Comparison of ENCODE assay signal across 10 mouse cellular contexts in genomic region chr7:140967862-140968591, GRCm38 (mm10). TPM values are rescaled to one million over a fixed set of nuclear protein-coding genes. Genes with fewer than 3 reads are reported as not detected.
DNase-seq lines count a peak whose midpoint lies in the region; ATAC-seq and TF ChIP-seq lines count a peak whose summit lies in the region.
"Had no signal": no experiment of that assay in that cellular context is flagged by ENCODE, and none has a peak within 500 bp of the region (broad histone marks: within the 10 kb centered on the region; RNA-seq: fewer than 3 reads in every experiment).

No protein-coding gene starts in this region.

- no peaks in the 10 kb centered on the region for H3K9me3 ChIP-seq in kidney, embryonic 14.5 days (ENCODE audit: control insufficient read depth, low read length)
- H3K9me3 ChIP-seq in E14TG2a.4 (ENCODE audit: low read length) = no peaks in the 10 kb centered on the region
- no peaks in the 10 kb centered on the region for H3K9me3 ChIP-seq in embryonic facial prominence, embryonic 11.5 days (replicated peaks; ENCODE audit: control insufficient read depth, low read length)
- no peaks in the 10 kb centered on the region for H3K9me3 ChIP-seq in liver, embryonic 11.5 days (ENCODE audit: control insufficient read depth, low read length)

- no peak overlapping the region for H3K27ac ChIP-seq in kidney, embryonic 14.5 days (ENCODE audit: low read depth, low read length)
- H3K27ac ChIP-seq in embryonic facial prominence, embryonic 11.5 days (replicated peaks; ENCODE audit: low read depth, low read length) = no peak overlapping the region
- no peak overlapping the region for H3K27ac ChIP-seq in liver, embryonic 11.5 days (ENCODE audit: low read depth, low read length)

- H3K27me3 ChIP-seq in kidney, embryonic 14.5 days (ENCODE audit: control insufficient read depth, insufficient read depth, low read length) = no peaks in the 10 kb centered on the region
- no peaks in the 10 kb centered on the region for H3K27me3 ChIP-seq in E14TG2a.4 (ENCODE audit: insufficient read depth, low read length)
- H3K27me3 ChIP-seq in embryonic facial prominence, embryonic 11.5 days (ENCODE audit: control insufficient read depth, insufficient read depth, low read length) = no peaks in the 10 kb centered on the region
- H3K27me3 ChIP-seq in liver, embryonic 11.5 days (replicated peaks; ENCODE audit: control insufficient read depth, insufficient read depth, low read length) = no peaks in the 10 kb centered on the region

- H3K4me3 ChIP-seq in kidney, embryonic 14.5 days (ENCODE audit: low read length) = no peak overlapping the region
- H3K4me3 ChIP-seq in E14TG2a.4 (replicated peaks; ENCODE audit: low read length) = peak overlapping the region; percentile 79
- H3K4me3 ChIP-seq in embryonic facial prominence, embryonic 11.5 days (ENCODE audit: low read depth, low read length) = no peak overlapping the region
- H3K4me3 ChIP-seq in liver, embryonic 11.5 days (ENCODE audit: low read depth, low read length) = no peak overlapping the region

- H3K36me3 ChIP-seq in kidney, embryonic 14.5 days (ENCODE audit: control insufficient read depth, insufficient read depth, low read length) = no peaks in the 10 kb centered on the region
- peaks cover 32% of the 10 kb centered on the region for H3K36me3 ChIP-seq in E14TG2a.4 (ENCODE audit: insufficient read depth, low read length)
- H3K36me3 ChIP-seq in embryonic facial prominence, embryonic 11.5 days (replicated peaks; ENCODE audit: control insufficient read depth, insufficient read depth, low read depth, low read length) = no peaks in the 10 kb centered on the region
- H3K36me3 ChIP-seq in liver, embryonic 11.5 days (ENCODE audit: control insufficient read depth, insufficient read depth, low read length) = no peaks in the 10 kb centered on the region

- WGBS in kidney, embryonic 14.5 days = 6% methylated on average over 14 of the region's 14 CpGs
- 5% methylated on average over 14 of the region's 14 CpGs for WGBS in embryonic facial prominence, embryonic 11.5 days
- 16% methylated on average over 14 of the region's 14 CpGs for WGBS in liver, embryonic 11.5 days

- H3K9ac ChIP-seq in kidney, embryonic 14.5 days (ENCODE audit: low read depth, low read length) = no peak overlapping the region
- H3K9ac ChIP-seq in embryonic facial prominence, embryonic 11.5 days (replicated peaks; ENCODE audit: low read length) = no peak overlapping the region
- no peak overlapping the region for H3K9ac ChIP-seq in liver, embryonic 11.5 days (ENCODE audit: low read depth, low read length)

- H3K4me2 ChIP-seq in kidney, embryonic 14.5 days (replicated peaks; ENCODE audit: low read depth, low read length) = peak overlapping the region; percentile 16
- no peak overlapping the region; the same call in 1 of the 2 replicates for H3K4me2 ChIP-seq in embryonic facial prominence, embryonic 11.5 days (ENCODE audit: low read depth, low read length)
- H3K4me2 ChIP-seq in liver, embryonic 11.5 days = peak overlapping the region; percentile 23; the same call in 1 of the 2 replicates

- DNase-seq in kidney, adult 9 months = no peak
- peak; percentile 71 for DNase-seq in embryonic facial prominence, embryonic 11.5 days (ENCODE audit: low spot score)
- no peak for DNase-seq in liver, embryonic 11.5 days (ENCODE audit: low spot score)
- DNase-seq in urinary bladder, adult 2 months (ENCODE audit: low spot score) = no peak
- DNase-seq in T-cell, adult 2 months (ENCODE audit: low spot score) = no peak
- no peak for DNase-seq in cerebellum, postnatal 25 days

- ATAC-seq in kidney, embryonic 14.5 days (ENCODE audit: low FRiP score, low TSS enrichment) = peak; percentile 77
- 0 out of 2 replicates have a peak, but pooled peaks have one; percentile 54 for ATAC-seq in embryonic facial prominence, embryonic 11.5 days (replicated peaks; ENCODE audit: insufficient number of reproducible peaks, low FRiP score, low TSS enrichment, low read depth)
- 0 out of 2 replicates have a peak, but pooled peaks have one; percentile 20 for ATAC-seq in liver, embryonic 11.5 days (replicated peaks; ENCODE audit: low FRiP score)
- ATAC-seq: CD4-positive, CD25-positive, alpha-beta regulatory T cell, adult 4 months had no signal

- no peaks in the 10 kb centered on the region for H3K4me1 ChIP-seq in kidney, embryonic 14.5 days (ENCODE audit: control insufficient read depth, insufficient read depth, low read length)
- H3K4me1 ChIP-seq in E14TG2a.4 (replicated peaks; ENCODE audit: low read depth, low read length) = peaks cover 87% of the 10 kb centered on the region
- H3K4me1 ChIP-seq in embryonic facial prominence, embryonic 11.5 days (ENCODE audit: control insufficient read depth, insufficient read depth, low read length) = peaks cover 3% of the 10 kb centered on the region
- peaks cover 11% of the 10 kb centered on the region for H3K4me1 ChIP-seq in liver, embryonic 11.5 days (replicated peaks; ENCODE audit: control insufficient read depth, insufficient read depth, low read length)

- TF ChIP-seq CTCF in E14TG2a.4 (conservative IDR thresholded peaks at IDR 0.05; ENCODE audit: low read length) = no peak

RNA-seq across cellular contexts. Expression of gene Ifitm1, which starts 1.0 kb away (rescaled TPM):
- 54.4 and 61.4 TPM in 2 replicates for polyA plus RNA-seq in kidney, embryonic 14.5 days (2014; fragmentation: Nextera tagmentation; extraction: Ambion mirVana)
- polyA plus RNA-seq in embryonic facial prominence, embryonic 11.5 days (2014; fragmentation: Nextera tagmentation; extraction: Ambion mirVana) = 19.9 and 20.1 TPM in 2 replicates
- polyA plus RNA-seq in liver, embryonic 11.5 days (2014; fragmentation: Nextera tagmentation; extraction: Ambion mirVana) = 32.7 and 33.5 TPM in 2 replicates
- polyA plus RNA-seq in urinary bladder, adult 2 months (2012; rRNA removed) = 240 and 346 TPM in 2 replicates
- polyA plus RNA-seq: CD4-positive, CD25-positive, alpha-beta regulatory T cell, adult 4 months had no signal

RNA-seq across cellular contexts. Expression of gene Ifitm2, which starts 12.2 kb away (rescaled TPM):
- 1,039 and 1,151 TPM in 2 replicates for polyA plus RNA-seq in kidney, embryonic 14.5 days (2014; fragmentation: Nextera tagmentation; extraction: Ambion mirVana)
- polyA plus RNA-seq in embryonic facial prominence, embryonic 11.5 days (2014; fragmentation: Nextera tagmentation; extraction: Ambion mirVana) = 595 and 632 TPM in 2 replicates
- polyA plus RNA-seq in liver, embryonic 11.5 days (2014; fragmentation: Nextera tagmentation; extraction: Ambion mirVana) = 478 and 500 TPM in 2 replicates
- 860 and 924 TPM in 2 replicates for polyA plus RNA-seq in urinary bladder, adult 2 months (2012; rRNA removed)

RNA-seq across cellular contexts. Expression of gene Gm45717, which starts 12.3 kb away (rescaled TPM):
- polyA plus RNA-seq in kidney, embryonic 14.5 days (2014; fragmentation: Nextera tagmentation; extraction: Ambion mirVana) = not detected in 2 replicates
- not detected in 2 replicates for polyA plus RNA-seq in embryonic facial prominence, embryonic 11.5 days (2014; fragmentation: Nextera tagmentation; extraction: Ambion mirVana)
- not detected in 2 replicates for polyA plus RNA-seq in liver, embryonic 11.5 days (2014; fragmentation: Nextera tagmentation; extraction: Ambion mirVana)
- not detected in 2 replicates for polyA plus RNA-seq in urinary bladder, adult 2 months (2012; rRNA removed)
- polyA plus RNA-seq: heart, embryonic 14.5 days had no signal

RNA-seq across cellular contexts. Expression of gene Ifitm5, which starts 17.9 kb away (rescaled TPM):
- 2.2 and 2.6 TPM in 2 replicates for polyA plus RNA-seq in kidney, embryonic 14.5 days (2014; fragmentation: Nextera tagmentation; extraction: Ambion mirVana)
- 0.38 and 0.78 TPM in 2 replicates for polyA plus RNA-seq in embryonic facial prominence, embryonic 11.5 days (2014; fragmentation: Nextera tagmentation; extraction: Ambion mirVana)
- polyA plus RNA-seq in liver, embryonic 11.5 days (2014; fragmentation: Nextera tagmentation; extraction: Ambion mirVana) = 0.58 and 0.60 TPM in 2 replicates
- polyA plus RNA-seq in urinary bladder, adult 2 months (2012; rRNA removed) = 1.3 and 1.7 TPM in 2 replicates
- polyA plus RNA-seq: CD4-positive, CD25-positive, alpha-beta regulatory T cell, adult 4 months had no signal

RNA-seq across cellular contexts. Expression of gene Pgghg, which starts 26.8 kb away (rescaled TPM):
- 15.9 and 20.5 TPM in 2 replicates for polyA plus RNA-seq in kidney, embryonic 14.5 days (2014; fragmentation: Nextera tagmentation; extraction: Ambion mirVana)
- 12.4 and 14.3 TPM in 2 replicates for polyA plus RNA-seq in embryonic facial prominence, embryonic 11.5 days (2014; fragmentation: Nextera tagmentation; extraction: Ambion mirVana)
- polyA plus RNA-seq in liver, embryonic 11.5 days (2014; fragmentation: Nextera tagmentation; extraction: Ambion mirVana) = 13.1 and 13.2 TPM in 2 replicates
- polyA plus RNA-seq in urinary bladder, adult 2 months (2012; rRNA removed) = 41.5 and 49.5 TPM in 2 replicates

Comparison
In these comparisons a context has a peak if more than half of its experiments do, and no peak if none do; other contexts are left out.
1. ATAC-seq: peak in every context shown above with its lines; median percentile 77 in kidney, embryonic 14.5 days; 54 in embryonic facial prominence, embryonic 11.5 days; 20 in liver, embryonic 11.5 days.